Mouse (Mus musculus) ES-E14 (cell line): ENCODE data around the gene Sgms1.

ENCODE experiments used
- CHD2 ChIP-seq: IDR thresholded peaks from 2 replicates; pipeline ENCODE4 v1.6.1; 2014; ENCODE audit warnings: mild to moderate bottlenecking, low read depth, low read length, inconsistent platforms
- ZNF384 ChIP-seq: IDR thresholded peaks from 2 replicates; pipeline ENCODE4 v1.6.1; 2012; ENCODE audit warnings: low read depth, low read length, inconsistent platforms

DNA sequence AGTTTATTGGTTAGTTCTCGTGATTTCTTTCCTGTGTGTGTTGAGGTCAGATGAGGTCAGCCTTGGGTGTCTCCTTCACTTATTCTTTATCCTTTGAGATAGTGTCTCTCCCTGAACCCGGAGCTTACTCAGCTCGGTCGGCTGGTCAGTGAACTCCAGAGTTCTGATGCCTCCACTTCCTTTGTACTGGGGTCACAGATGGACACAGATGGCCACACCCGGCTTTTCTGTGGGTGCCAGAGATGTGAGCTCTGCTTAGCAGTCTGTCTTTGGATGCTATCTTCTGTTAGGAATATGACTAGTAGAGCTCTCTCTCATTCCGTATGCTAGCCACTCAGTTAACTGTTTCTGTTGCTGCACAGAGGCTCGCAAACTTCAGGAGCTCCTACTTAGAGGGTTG is 92.7 kb downstream of the Sgms1 start:
- TF ChIP-seq CHD2 (no peak), ZNF384 (no peak)
